Mouse (Mus musculus): ENCODE results near the gene H2-Q4.
"Not testable (repeated sequence)": the region's sequence is repeated elsewhere in the genome, so short reads cannot be mapped to it uniquely, and the experiment has no call there.

DNA sequence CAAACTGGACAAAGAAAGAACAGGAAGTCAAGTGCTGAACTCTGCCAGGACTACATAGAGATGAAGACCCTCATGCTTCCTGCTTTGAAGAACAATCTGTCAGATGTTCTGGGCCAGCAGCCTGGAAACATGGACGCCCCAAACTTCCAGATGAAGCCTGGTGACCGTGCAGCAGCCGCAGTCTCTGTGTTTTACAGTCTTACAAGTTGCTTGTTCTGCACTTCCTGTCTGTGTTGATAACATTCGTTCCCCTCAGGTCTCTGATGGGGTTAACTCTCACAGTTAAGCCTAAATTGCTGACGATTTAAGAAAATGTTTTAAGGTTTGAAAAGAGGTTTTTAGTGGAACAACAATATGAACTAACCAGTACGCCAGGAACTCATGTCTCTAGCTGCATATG lies 47.9 kb upstream of the H2-Q4 start:
- not testable (repeated sequence) for TF ChIP-seq CTCF (IDR thresholded peaks at IDR 0.05; ENCODE audit: borderline replicate concordance, extremely low read depth, insufficient read depth, insufficient read length); POLR2A (IDR thresholded peaks at IDR 0.05; ENCODE audit: borderline replicate concordance, extremely low read depth, insufficient read depth, insufficient read length, poor library complexity, severe bottlenecking)
